Mouse (Mus musculus): ENCODE measurements around the gene Abcc4.

- TF ChIP-seq POLR2A (IDR thresholded peaks at IDR 0.05; ENCODE audit: extremely low read depth, insufficient read depth, low read length) = no peak
- no peak for TF ChIP-seq CTCF (IDR thresholded peaks at IDR 0.05; ENCODE audit: low read depth, low read length)
These were observed 241.6 kb downstream of the Abcc4 start for GRCm38 (mm10) chr14:118464401-118464800.

Measured in liver, adult 2 months (tissue).